Mouse (Mus musculus): ENCODE data around the gene Olfr31. TPM values are rescaled to one million over a fixed set of nuclear protein-coding genes. Genes with fewer than 3 reads are reported as not detected.
A peak's percentile ranks its signal among the peaks of the same experiment; 100 is the strongest.

Olfr31 gene
- polyA plus RNA-seq, 1 experiment from 2014 or later: not detected

GRCm38 (mm10) chr14:14347836-14348621 is 25.4 kb downstream of the Olfr31 start:
- WGBS: 91% methylated on average over 14 of the region's 14 CpGs
- H3K9ac ChIP-seq (ENCODE audit: low read depth, low read length): no peak overlapping the region

GRCm38 (mm10) chr14:14348674-14349401 is 26.2 kb downstream of the Olfr31 start:
- DNase-seq (ENCODE audit: low spot score): peak; percentile 34
- Histone ChIP-seq H3K27ac (ENCODE audit: low read depth, low read length) (no peak overlapping the region), H3K9me3 (ENCODE audit: control insufficient read depth, low read length) (peaks cover 58% of the 10 kb centered on the region), H3K27me3 (replicated peaks; ENCODE audit: control insufficient read depth, insufficient read depth, low read length) (no peaks in the 10 kb centered on the region), H3K9ac (ENCODE audit: low read depth, low read length) (no peak overlapping the region), H3K4me3 (ENCODE audit: low read depth, low read length) (no peak overlapping the region), H3K4me2 (no peak overlapping the region), H3K36me3 (ENCODE audit: control insufficient read depth, insufficient read depth, low read length) (peaks cover 4% of the 10 kb centered on the region), H3K4me1 (replicated peaks; ENCODE audit: control insufficient read depth, insufficient read depth, low read length) (no peaks in the 10 kb centered on the region)
- WGBS: 93% methylated on average over 26 of the region's 26 CpGs
- ATAC-seq (replicated peaks; ENCODE audit: low FRiP score): no peak

More at GRCm38 (mm10) chr14:14347836-14348621, 25.4 kb downstream of the Olfr31 start:
- H3K4me1 ChIP-seq (replicated peaks; ENCODE audit: control insufficient read depth, insufficient read depth, low read length): no peaks in the 10 kb centered on the region
- H3K27ac ChIP-seq (ENCODE audit: low read depth, low read length): no peak overlapping the region
- H3K4me3 ChIP-seq (ENCODE audit: low read depth, low read length): no peak overlapping the region
- no peak overlapping the region for H3K4me2 ChIP-seq
- peaks cover 4% of the 10 kb centered on the region for H3K36me3 ChIP-seq (ENCODE audit: control insufficient read depth, insufficient read depth, low read length)
- no peak for ATAC-seq (replicated peaks; ENCODE audit: low FRiP score)
- no peaks in the 10 kb centered on the region for H3K27me3 ChIP-seq (replicated peaks; ENCODE audit: control insufficient read depth, insufficient read depth, low read length)
- peaks cover 52% of the 10 kb centered on the region for H3K9me3 ChIP-seq (ENCODE audit: control insufficient read depth, low read length)
- DNase-seq (ENCODE audit: low spot score): peak; percentile 35

DNA sequence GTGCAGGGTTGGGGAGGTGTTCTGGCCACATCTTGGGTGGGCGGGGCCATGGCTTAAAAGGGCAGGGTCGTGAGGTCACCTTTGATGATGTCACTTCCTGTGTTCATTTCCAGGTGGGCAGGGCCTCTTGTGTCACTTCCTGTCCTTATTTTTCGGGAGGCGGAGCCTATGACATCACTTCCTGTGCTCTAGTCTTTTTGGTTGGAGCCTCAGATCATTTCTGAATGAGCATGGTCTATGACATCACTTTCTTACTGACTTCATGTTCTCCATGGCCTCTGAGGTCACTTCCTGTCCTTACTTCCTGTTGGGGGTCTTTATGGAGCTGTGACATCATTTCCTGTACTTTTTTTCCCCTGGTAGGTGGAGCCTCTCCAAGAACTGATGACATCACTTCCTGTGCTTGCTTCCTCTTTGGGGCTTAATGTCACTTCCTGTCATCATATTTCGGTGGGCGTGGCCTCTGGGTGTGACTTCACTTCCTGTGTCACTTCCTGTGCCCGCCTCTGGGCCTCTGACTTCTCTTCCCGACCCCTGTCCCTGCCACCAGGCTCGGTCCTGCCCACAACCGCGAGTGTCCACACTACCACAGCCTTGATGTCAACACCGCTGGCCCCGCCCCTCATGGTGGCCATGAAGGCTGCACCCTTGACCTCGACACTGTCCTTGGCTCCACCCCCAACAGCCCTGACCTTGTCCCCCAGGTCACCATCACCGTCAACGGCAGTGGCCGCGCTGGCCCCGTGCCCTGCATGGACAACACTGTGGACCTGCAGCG is 27.0 kb downstream of the Olfr31 start:
- H3K4me2 ChIP-seq: no peak overlapping the region
- DNase-seq (ENCODE audit: low spot score): no peak

DNA sequence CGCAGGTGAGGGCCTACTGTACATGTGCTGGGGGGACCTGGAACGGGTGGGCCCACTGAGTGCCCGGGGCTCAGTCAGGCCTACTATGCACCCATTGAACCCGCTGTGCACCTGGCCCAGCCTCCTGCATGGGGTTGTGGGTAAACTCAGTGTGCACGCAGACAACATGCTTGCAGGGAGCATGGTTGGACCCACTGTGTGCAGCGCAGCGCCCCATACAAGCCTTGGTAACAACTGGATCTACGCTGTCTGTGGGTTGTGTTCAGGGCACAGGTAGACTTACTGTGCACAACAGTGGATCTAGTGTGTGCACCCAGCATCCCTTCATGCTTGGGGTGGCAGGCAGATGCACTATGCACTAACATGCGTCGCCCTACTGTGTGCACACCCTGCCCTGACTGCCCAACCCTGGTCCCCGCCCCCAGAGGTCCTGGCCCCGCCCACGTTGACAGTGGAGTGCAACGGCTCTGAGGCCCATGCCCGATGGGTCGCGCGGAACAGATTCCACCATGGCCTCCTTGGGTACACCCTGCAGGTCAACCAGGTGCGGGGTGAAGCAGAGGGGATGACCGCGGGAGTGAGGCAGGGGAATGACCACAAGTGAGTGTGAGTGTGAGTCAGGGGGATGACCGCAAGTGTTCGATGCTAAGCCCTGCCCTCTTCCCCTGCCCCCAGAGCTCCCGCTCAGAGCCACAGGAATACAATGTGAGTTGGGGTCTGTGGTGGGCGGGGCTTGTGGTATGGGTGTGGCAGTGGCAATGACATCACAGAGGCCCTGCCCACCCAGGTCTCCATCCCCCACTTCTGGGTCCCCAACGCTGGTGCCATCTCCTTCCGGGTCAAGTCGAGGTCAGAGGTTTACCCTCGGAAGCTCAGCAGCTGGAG is 27.9 kb downstream of the Olfr31 start:
- WGBS: 94% methylated on average over 29 of the region's 29 CpGs
- Histone ChIP-seq H3K9ac (ENCODE audit: low read depth, low read length) (no peak overlapping the region), H3K27me3 (replicated peaks; ENCODE audit: control insufficient read depth, insufficient read depth, low read length) (no peaks in the 10 kb centered on the region), H3K36me3 (ENCODE audit: control insufficient read depth, insufficient read depth, low read length) (peaks cover 6% of the 10 kb centered on the region), H3K4me1 (replicated peaks; ENCODE audit: control insufficient read depth, insufficient read depth, low read length) (no peaks in the 10 kb centered on the region), H3K27ac (ENCODE audit: low read depth, low read length) (no peak overlapping the region), H3K4me2 (no peak overlapping the region), H3K9me3 (ENCODE audit: control insufficient read depth, low read length) (peaks cover 70% of the 10 kb centered on the region), H3K4me3 (ENCODE audit: low read depth, low read length) (no peak overlapping the region)
- DNase-seq (ENCODE audit: low spot score) (peak; percentile 34), ATAC-seq (replicated peaks; ENCODE audit: low FRiP score) (no peak)

More for the DNA sequence above, 27.0 kb downstream of the Olfr31 start:
- Histone ChIP-seq H3K9ac (ENCODE audit: low read depth, low read length) (no peak overlapping the region), H3K27ac (ENCODE audit: low read depth, low read length) (no peak overlapping the region), H3K36me3 (ENCODE audit: control insufficient read depth, insufficient read depth, low read length) (peaks cover 4% of the 10 kb centered on the region), H3K4me1 (replicated peaks; ENCODE audit: control insufficient read depth, insufficient read depth, low read length) (no peaks in the 10 kb centered on the region), H3K27me3 (replicated peaks; ENCODE audit: control insufficient read depth, insufficient read depth, low read length) (no peaks in the 10 kb centered on the region), H3K4me3 (ENCODE audit: low read depth, low read length) (no peak overlapping the region), H3K9me3 (ENCODE audit: control insufficient read depth, low read length) (peaks cover 62% of the 10 kb centered on the region)
- no peak for ATAC-seq (replicated peaks; ENCODE audit: low FRiP score)
- 89% methylated on average over 20 of the region's 20 CpGs for WGBS

DNA sequence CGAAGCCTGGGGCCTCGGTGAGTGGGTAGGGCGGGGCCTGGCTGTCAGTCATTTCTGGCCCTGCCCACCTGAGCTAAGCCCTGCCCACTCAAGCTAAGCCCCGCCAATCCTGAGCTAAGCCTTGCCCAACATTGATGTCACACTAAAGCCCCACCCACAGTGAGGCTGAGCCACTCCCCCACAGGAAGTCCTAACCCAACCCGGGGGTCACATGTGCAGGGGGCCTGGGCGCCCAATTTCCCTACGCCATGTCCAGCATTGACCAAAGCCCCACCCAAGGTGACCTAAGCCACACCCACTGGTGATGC is 28.5 kb downstream of the Olfr31 start:
- Histone ChIP-seq H3K27ac (ENCODE audit: low read depth, low read length) (no peak overlapping the region), H3K9me3 (ENCODE audit: control insufficient read depth, low read length) (peaks cover 70% of the 10 kb centered on the region), H3K4me1 (replicated peaks; ENCODE audit: control insufficient read depth, insufficient read depth, low read length) (no peaks in the 10 kb centered on the region), H3K4me3 (ENCODE audit: low read depth, low read length) (no peak overlapping the region), H3K27me3 (replicated peaks; ENCODE audit: control insufficient read depth, insufficient read depth, low read length) (no peaks in the 10 kb centered on the region), H3K36me3 (ENCODE audit: control insufficient read depth, insufficient read depth, low read length) (peaks cover 6% of the 10 kb centered on the region), H3K9ac (ENCODE audit: low read depth, low read length) (no peak overlapping the region), H3K4me2 (no peak overlapping the region)
- no peak for ATAC-seq (replicated peaks; ENCODE audit: low FRiP score)
- DNase-seq (ENCODE audit: low spot score): no peak
- WGBS: 95% methylated on average over 7 of the region's 7 CpGs

GRCm38 (mm10) chr14:14351721-14352590 is 29.3 kb downstream of the Olfr31 start:
- DNase-seq (ENCODE audit: low spot score): no peak
- no peak for ATAC-seq (replicated peaks; ENCODE audit: low FRiP score)
- Histone ChIP-seq H3K9me3 (ENCODE audit: control insufficient read depth, low read length) (peaks cover 70% of the 10 kb centered on the region), H3K4me1 (replicated peaks; ENCODE audit: control insufficient read depth, insufficient read depth, low read length) (no peaks in the 10 kb centered on the region), H3K4me2 (no peak overlapping the region), H3K27me3 (replicated peaks; ENCODE audit: control insufficient read depth, insufficient read depth, low read length) (no peaks in the 10 kb centered on the region), H3K4me3 (ENCODE audit: low read depth, low read length) (no peak overlapping the region), H3K9ac (ENCODE audit: low read depth, low read length) (no peak overlapping the region), H3K36me3 (ENCODE audit: control insufficient read depth, insufficient read depth, low read length) (peaks cover 6% of the 10 kb centered on the region), H3K27ac (ENCODE audit: low read depth, low read length) (no peak overlapping the region)
- 95% methylated on average over 9 of the region's 9 CpGs for WGBS

GRCm38 (mm10) chr14:14352606-14353005 is 30.0 kb downstream of the Olfr31 start:
- WGBS: 80% methylated on average over 6 of the region's 6 CpGs
- H3K9ac ChIP-seq (ENCODE audit: low read depth, low read length): no peak overlapping the region
- H3K36me3 ChIP-seq (ENCODE audit: control insufficient read depth, insufficient read depth, low read length): peaks cover 6% of the 10 kb centered on the region
- H3K4me3 ChIP-seq (ENCODE audit: low read depth, low read length): no peak overlapping the region
- H3K4me2 ChIP-seq: no peak overlapping the region
- ATAC-seq (replicated peaks; ENCODE audit: low FRiP score) (no peak), DNase-seq (ENCODE audit: low spot score) (no peak)
- no peaks in the 10 kb centered on the region for H3K4me1 ChIP-seq (replicated peaks; ENCODE audit: control insufficient read depth, insufficient read depth, low read length)
- H3K27ac ChIP-seq (ENCODE audit: low read depth, low read length): no peak overlapping the region
- H3K27me3 ChIP-seq (replicated peaks; ENCODE audit: control insufficient read depth, insufficient read depth, low read length): no peaks in the 10 kb centered on the region
- peaks cover 65% of the 10 kb centered on the region for H3K9me3 ChIP-seq (ENCODE audit: control insufficient read depth, low read length)

All from liver, embryonic 11.5 days (tissue).